Mouse (Mus musculus) MN1 (cell line): ENCODE data around the gene Fxyd3.
A peak's percentile ranks its signal among the peaks of the same experiment; 100 is the strongest.

Experiments
- DNase-seq: peaks from one replicate; pipeline ENCODE4 v3.0.0-alpha.2; 2016; ENCODE audit warnings: low spot score

Gene Fxyd3

DNA sequence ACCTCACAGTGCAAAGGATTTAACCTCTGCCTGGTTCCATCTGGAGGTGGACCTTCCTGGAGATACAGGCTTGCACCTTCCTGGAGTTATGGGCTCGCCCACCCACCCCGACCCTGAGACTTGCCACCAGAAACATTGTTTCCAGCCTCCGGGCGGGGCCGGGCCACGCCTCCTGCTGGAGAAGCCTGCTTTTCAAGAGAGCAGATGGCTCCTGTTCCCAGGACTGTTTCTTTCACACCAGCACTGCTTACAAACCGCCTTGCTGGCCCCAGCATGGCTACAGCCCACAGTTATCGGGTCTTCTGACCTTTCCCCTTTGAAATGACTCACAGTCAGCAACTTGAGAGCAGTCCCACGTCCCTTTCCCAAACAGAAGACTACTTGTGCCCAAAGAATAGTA lies 4.2 kb downstream of the Fxyd3 start:
- DNase-seq, result no peak

DNA sequence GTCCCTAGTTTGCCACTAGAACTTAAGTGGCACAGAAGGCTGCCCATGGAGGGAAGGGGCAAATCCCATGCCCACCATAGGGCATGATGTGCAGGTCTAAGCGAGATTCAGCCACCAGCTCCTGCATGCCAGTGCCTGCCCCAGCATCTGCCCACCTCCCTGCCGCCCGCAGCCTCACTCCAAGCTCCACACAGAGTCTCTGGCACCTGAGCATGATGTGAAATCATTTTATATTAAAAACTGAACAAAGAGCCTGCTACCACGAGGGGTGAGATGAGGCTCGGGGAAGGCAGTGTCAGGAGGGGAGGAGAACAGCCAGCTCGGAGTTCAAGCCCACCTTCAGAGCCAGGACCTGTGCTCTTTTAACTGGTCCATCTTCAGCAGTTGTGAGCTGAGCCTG lies 6.2 kb downstream of the Fxyd3 start:
- DNase-seq, result no peak

DNA sequence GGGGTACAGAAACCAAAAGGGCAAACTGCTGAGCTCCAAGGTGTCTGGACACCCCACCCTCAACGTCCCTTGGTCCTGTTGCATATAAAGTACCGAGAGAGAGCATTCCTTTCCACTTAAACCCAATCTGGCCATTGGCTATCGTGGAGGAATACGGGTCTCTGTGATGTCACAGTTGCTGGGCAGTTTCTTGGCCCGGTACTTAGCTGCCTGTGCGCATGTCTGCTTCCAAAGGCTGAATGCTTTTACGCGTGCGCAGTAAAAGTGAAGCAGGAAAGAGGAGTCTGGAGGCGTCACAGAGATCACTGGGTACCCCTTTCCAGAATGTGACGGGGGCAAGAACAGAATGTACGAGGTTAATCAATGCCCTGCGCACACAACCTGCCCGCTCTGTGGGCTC lies 7.0 kb downstream of the Fxyd3 start:
- no peak for DNase-seq

DNA sequence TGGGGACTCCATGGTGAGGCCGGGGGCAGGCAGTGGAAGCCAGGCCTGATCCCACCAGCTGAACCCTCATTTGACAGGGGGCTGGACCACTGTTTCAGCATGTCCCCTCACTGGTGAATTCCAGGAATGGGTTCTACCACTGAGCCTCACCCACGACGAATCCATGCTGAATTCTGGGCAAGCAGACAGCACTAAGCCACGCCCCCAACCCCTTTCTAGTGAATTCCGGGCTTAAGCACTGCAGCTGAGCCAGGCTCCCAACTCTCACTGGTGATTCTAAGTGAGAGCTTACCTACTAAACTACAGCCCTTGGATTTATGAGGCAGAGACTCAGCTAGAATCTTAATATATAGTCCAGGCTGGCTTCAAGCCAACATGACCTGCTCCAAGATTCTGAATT lies 8.7 kb downstream of the Fxyd3 start:
- DNase-seq, result peak; percentile 35

DNA sequence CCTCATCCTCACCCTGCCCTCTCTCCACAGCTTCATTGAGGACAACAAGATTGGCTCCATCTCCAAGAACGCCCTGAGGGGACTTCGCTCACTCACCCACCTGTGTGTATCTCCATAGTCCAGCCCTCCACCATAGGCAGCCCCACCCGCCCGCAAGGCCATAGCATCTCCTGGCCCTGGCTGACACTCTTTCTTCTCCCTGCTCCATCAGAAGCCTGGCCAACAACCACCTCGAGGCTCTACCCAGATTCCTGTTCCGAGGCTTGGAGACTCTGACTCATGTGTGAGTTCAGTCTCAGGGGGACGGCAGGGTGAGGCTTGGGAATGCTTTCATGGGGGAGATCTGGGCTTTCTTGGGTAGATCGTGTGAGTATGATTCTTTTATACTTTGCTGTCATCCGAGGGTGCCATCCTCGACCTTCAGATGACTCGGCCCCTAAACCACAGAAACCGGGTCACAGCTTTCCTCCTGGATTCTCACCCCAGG lies 13.4 kb downstream of the Fxyd3 start:
- DNase-seq, result no peak

DNA sequence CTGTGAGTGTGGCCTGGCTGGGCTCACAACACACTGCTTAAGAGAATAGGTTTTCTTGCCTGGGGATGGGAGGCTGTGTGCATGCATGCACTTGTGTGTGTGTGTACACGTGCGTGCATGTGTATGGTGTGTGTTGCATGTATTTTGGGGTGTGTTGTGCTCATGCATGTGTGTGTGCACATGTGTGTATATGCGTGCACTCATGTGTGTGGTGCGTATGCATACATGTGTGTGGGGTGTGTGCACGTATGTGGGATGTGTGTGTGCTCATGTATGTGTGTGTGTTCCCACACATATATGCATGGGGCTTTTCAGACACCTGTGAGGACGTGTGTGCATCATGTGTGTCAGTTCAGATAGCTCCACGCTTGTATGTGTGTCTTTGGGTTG lies 15.9 kb downstream of the Fxyd3 start:
- DNase-seq, result no peak

DNA sequence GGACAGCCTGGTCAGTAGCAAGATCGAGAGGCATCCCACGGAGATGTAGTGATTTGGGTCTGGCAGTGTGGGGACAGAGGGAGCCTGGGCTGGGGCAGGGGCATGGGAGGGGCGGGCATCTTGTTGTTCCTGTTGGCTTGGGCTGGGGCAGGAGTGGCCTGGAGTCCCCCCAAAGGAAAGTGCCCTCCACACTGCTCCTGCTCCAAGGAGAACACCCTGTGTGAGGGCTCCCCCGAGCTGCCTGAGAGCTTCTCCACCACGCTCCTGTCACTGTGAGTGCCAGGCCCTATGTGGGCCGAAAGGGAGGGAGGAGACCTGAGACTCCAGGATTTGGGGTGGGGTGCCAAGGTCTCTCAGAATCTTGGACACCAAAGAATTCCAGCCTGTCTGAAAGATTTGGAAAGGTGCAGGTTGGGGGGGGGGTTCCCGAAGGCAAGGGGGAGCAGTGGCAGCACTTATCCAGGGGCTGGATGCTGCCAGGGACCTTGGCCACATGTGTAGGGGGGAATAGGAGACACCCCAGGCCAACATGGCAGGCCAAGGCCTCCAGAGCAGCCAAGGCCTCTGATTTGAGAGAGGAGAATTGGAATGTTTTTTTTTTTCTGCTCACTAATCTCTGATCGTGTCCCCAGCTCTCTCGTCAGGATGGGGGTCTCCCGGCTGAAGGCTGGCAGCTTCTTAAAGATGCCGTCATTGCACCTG lies 16.4 kb downstream of the Fxyd3 start:
- DNase-seq, result no peak

DNA sequence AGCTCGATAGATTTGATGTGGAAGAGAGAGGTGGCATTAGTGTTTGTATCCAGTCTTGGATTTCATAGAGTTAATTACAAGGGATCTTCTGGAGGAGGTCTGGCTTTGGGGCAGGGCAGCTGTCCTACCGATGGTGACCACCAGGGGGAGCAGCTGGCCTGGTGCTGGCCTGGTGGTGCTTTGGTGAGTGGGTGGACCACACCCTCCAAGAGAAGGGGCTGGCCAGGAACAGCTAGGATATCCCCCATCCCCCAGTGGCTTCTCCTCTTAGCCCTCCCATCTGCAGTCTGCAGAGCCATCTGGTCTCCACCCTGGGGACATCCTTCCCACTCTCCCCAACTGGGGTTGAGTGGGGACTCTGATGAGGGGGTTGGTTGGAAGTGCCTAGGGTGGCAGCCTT lies 17.4 kb downstream of the Fxyd3 start, which contains the start of gene Lgi4:
Gene Lgi4, plus strand, starts transcription at position 235 of the 400 bp plus-strand sequence.
- DNase-seq, result peak; percentile 77

DNA sequence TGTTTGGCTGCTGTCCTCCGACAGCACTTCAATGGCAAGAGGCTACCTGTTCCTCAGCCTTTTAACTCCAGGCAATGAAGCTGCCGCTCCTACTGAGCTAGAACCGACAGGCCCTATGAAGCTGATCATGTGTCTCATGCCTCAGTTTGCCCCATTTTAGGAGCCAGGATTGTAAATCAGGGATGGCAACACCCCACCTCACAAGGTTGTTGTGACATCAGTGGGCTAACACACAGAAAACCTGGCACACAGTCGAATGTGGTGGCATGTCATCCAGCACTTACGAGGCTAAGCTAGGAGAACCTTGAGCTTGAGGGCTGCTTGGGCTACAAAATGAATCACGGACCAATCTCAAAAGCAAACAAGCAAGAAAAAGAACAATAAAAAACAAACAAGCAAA lies 18.3 kb downstream of the Fxyd3 start:
- DNase-seq, result no peak

DNA sequence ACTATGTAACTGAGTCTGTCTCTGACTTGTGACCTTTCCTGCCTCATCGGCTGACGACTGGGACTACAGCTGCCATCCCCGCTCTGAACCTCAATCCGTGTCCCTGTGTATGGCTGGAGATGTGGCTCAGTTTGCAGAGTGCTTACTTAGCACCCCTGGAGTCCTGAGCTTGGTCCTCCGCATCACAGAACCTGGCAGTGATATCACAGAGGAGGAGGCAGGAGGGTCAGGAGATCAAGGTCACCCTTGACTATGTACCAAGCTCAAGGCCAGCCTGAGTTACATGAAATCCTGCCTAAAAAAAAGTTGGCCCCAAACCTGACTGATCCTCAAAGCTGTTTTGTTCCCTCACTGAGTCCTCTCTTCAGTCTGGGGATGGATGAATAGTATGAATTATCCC lies 18.8 kb downstream of the Fxyd3 start:
- no peak for DNase-seq

DNA sequence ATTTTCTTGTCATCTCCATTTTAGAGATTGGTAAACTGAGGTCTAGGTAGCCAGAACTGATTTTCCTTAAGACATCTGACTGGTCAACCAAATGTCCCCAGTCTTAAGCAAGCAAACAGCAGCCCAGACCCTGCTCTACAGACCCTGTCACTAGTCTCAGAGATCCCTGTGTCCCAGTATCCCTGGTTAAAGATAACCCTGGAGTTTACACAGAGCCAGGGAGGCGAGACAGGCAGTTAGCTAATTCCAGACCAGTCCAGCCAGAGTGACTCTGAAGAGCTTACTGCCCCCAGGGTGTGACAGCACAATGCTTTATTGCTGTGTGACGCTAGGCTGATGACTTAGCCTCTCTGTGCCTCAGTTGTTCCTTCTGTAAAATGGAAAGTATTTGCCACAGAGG lies 19.4 kb downstream of the Fxyd3 start, which contains the start of gene Fxyd1:
Gene Fxyd1, minus strand, starts transcription at position 129 of the 400 bp plus-strand sequence.
- no peak for DNase-seq

DNA sequence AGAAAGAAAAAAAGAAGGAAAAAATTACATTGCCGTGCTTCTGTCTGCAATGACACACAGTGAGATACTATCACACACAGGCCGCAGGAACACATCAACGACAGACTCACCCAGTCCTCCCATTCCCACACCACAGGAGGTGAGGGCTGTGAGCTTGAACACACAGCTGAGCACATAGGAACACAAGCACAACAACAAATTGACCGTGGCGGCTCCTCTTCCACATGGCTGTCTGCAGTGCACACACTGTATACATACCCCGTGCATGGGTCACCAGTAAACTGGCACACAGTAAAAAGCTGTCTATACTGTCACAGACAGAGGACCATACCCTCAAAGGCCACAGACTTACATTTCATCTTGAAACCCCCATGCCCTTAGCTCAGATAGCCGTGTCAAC lies 20.1 kb downstream of the Fxyd3 start:
- no peak for DNase-seq

DNA sequence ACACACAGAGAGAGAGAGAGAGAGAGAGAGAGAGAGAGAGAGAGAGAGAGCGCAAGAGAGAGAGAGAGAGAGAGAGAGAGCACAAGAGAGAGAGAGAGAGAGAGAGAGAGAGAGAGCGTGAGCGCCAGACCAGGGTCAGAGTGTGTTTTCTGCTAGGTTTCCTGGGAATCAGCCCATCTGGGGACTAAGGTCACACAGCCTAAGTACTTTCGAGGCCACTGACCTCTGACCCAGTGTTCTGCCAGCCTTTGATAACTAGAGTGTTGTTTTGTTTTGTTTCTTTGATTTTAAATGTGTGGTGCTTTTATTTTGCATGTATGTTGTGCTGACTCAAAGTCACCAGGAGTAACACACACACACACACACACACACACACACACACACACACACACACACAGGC lies 20.6 kb downstream of the Fxyd3 start:
- no peak for DNase-seq

DNA sequence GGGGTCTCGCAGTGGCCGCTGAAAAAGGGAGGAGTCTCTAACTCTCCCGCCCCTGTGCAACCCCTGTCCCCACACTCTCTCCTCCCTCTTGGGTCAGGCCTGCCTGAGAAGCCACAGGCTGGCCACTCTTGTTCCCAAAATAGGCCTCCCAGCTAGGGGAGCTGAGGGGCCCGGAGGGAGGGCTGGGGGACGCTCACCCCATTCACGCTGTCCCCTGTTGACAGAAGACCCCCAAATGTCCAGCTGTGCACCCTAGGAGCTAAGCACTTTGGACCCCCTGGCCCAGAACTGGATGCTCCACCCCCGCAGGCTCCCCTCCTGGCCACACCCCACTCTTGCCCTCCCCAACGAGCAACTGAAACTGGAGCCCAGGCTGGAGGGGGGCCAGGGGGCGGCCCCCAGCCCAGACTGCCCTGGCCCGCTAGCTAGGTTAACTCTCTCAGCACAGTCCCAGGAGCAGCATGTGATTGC lies 21.1 kb downstream of the Fxyd3 start:
- DNase-seq, result no peak

DNA sequence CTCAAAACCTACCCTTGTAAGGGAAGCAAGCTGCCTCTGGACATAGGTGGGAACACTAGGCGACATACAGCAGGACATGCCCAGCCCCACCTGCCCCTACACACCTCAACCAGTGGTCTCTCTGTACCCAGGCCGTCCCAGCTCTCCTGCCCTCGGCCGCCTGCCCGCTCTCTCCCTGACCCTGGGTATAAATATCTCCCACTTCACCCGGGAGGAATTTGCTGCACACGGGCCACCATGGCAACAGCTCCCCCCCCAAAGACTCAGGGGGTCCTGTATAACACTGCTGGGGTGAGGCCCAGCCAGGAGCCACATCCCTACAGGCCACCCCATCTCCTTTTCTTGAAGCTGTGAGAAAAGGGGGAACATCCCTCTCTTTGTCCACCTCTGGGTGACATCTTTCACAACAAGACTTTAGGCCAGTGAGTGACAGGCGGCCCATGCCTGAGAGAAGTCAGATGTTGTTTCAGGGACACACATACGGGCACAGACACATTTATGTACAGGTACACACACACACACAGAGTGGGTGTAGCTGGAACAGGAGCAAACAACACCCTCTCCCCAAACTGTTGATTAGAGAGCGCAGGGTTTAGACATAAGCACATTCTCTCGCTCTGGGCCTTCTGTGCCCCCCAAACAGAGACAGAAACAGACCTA lies 21.7 kb downstream of the Fxyd3 start:
- DNase-seq, result no peak

DNA sequence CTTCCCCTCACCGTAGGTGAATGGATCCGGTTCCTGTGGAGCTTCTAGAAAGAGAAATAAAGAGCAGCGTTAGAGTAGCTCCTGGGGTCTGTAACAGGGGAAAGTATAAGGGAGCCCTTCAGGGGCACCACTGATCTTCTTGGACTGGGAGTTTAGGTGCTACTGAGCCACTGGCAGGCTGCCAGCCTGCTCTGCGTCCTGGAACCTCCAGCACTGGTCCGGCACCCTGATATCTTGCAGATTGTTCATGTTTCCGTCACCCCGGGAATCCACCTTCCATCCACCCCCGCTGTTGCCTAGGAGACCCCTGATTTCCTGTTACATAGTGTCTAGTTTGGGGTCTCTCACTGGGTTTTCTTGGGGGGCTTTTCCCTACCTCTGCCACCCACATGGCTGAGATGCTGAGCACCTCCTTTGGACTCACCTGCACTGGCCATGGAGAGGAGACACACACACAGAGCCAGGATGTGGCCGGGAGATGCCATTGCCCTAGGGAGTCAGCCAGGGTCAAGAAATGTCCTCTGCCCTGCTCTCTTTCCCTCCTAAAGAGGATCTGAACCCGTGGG lies 22.5 kb downstream of the Fxyd3 start:
- no peak for DNase-seq

DNA sequence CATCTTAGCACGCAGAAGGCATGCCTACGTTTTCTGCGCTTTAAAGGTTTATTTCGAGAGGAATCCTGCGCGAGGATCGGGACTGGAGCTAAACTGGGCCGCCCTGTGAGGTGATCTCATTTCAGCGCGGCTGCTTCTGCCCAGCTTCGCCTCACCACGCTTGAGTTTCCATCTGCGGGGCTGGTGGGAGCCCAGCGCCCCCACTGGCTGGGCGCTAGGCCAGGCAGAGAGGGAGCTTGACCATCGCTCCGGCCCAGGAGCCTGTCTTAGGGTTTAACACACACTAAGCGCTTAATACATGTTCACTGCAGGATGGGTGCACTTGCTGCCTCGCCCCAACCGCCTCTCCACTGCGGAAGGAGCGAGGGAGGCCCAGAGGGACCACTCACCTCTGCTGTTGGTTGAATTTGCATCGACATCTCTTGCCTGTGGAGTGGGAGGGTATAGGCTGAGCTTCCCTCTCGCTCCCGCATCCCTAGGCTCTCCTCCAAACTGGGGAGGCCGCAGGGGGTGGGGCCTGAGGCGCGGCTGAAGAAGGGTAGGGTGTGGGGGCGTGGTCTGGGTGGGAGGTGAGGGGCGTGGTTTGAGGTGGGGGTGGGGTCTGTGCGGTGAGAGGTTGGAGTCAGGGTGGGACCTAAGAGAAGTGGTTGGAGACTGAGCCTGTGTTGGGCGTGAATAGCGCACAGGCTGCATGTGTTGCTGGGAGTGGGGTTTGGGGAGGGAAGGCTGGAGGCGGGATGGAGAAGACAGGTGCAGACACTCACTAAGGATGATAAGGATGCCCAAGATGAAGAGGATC lies 23.7 kb downstream of the Fxyd3 start:
- DNase-seq, result peak; percentile 59

DNA sequence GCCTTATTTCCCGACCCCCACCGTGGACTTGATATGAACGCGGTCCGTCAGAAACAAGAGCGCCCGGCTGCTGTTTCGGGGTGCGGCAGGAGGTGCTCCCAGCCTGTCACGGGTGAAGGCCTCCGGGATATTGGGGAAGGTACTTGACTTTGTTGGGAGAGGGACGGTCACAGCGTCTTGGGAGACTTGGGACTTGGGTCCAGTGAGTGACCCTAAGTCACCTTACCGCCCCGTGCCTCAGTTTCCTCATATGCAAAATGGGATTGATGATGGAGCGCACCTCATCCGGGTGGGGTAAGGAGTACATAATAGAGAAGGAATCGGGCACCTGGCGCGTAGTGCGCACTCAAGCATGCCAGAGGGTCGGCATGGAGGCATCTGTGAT lies 24.3 kb downstream of the Fxyd3 start:
- no peak for DNase-seq

DNA sequence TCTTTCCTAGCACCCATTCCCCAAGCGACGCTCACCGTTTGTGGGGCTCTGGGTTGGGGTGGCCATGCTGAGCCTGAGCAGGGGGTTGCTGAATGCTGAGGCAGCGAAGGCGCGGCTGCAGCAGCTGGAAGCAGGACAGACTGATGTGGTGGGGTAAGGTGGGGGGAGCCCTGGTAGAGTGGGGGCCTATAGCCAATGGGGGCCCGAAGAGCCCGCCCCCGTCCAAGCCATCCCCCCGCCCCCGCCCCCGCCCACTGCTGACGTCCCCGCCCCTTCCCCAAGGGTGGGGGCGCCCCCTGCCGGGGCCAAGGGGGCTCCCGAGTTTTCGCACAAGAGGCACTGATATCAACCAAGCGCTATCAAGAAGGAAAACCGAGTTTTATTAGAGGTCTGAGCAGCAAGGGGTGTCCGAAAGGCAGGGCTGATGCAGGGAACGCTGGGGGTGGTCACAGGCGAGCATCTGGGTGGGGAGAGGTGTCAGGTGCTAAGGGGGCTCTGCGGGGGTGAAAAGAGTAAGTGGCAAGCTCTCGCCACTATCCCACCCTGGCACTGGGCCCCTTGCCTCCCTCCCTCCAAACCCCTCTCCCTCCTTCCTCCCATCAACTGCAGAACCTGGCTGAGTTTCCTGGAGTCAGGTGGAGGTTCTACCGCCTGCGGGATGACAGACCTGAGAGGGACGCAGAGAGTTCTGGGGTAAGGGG lies 25.0 kb downstream of the Fxyd3 start, which contains the start of gene Fxyd7:
Gene Fxyd7, minus strand, starts transcription at position 147 of the 701 bp plus-strand sequence.
- no peak for DNase-seq

DNA sequence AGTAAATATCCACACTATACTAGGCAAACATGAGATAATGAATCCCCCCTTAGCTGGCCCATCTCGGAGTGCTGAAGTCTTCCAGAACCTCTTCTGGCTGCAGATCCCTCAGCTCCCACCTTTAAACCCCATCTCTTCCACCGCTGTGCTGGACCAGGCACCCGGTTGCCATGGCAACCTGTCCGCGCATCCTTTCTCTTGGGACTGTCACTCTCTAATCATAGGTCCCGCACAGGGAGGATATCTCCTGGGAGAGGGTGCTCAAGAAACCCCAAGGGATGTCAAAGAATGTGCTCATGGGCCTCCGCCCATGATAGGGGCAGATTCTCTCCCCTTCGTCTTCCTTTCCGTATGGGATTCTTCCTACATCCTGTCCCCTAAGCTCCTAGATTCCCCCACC lies 25.6 kb downstream of the Fxyd3 start:
- peak; percentile 47 for DNase-seq

DNA sequence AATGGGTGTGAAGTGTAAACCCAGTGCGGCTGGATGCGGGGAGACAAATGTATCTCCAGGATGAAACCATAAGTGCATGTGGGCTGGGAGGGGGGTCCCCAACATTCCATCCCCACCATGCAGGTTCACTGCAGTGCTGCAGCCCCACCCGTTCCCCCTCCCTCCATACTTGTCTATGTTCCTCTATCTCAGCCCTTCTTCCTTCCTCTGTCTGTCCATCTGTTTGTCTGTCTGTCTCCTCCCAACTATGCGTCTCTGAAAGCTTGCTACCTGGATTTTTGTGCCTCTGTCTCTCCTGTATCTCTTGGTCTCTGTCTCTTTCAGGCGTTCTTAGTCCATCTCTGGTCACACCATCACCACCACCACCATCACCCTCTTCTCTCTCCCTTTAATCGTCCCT lies 26.0 kb downstream of the Fxyd3 start:
- no peak for DNase-seq

DNA sequence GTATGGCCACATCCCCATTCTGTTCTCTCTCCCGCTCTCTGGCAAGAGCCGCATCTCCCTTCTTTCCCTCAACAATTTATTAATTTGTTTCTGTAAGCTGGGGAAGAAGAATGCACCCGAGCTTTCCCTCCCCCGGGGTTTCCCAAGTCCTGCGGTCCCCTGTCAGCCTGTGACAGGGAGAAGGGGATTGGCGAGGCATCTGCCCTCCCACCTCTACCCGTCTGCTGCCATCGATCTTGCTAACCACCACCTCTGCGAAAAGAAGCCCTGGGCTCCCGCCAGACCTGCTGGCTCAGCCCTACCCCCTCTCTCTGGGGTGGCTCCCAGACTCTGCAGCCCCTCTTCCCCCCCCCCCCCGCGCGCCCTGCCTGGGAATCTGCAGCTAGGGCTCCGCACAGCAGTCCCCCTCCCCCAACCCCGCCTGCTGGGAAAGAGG lies 26.6 kb downstream of the Fxyd3 start:
- no peak for DNase-seq
